Mouse (Mus musculus): ENCODE results near the gene Itga2b.

The Itga2b gene

DNA sequence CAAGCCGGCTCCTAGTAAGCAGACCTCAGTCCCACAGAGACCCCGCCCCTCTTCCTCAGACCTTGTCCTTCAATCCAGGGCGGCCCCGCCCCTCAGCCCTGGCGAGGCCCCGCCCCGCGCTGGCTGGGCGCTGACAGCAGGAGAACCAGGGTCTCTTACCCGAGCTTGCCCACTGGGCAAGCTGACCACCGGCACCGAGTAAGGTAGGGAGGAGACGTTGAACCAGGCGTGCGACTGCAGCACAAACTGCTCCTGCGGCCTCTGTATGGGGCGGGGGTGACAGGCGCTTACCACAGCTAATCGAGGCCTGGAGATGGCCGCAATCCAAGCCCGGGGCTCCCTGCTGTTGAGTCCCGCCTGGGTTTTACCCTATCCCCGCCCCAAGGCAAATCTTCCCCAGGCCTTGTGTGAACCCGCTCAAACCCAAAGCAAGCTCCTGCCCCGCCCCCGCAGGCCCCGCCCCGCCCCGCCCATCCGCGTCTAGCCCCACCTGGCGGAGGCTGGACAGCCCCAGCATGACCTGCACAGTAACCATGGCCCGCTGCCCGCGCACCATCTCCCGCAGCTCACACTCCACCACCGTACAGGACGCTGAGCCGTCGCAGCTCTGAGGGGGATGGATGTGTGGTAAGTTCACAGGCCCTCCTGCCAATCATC, 14.1 kb downstream of the Itga2b start:
- DNase-seq = peak; percentile 57 to 77

DNA sequence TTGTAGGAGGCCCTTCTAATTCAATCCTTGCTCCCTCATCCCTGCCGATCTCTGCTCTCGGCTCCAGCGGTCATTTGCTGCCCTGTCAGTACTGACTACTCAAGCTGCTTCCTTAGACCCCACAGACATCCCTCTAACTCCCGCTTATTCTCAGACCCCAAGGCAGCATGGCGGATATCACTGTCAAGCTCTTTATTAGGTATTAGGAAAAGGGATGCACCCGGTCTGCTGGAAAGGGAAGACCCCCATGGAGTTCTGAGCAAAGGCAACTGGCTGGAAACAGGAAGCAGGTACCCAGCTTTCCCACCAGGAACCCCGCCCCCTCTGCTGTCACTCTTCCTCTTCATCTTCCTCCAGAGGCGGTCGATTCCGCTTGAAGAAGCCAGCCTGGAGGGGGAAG, 16.8 kb downstream of the Itga2b start:
- DNase-seq = no peak

DNA sequence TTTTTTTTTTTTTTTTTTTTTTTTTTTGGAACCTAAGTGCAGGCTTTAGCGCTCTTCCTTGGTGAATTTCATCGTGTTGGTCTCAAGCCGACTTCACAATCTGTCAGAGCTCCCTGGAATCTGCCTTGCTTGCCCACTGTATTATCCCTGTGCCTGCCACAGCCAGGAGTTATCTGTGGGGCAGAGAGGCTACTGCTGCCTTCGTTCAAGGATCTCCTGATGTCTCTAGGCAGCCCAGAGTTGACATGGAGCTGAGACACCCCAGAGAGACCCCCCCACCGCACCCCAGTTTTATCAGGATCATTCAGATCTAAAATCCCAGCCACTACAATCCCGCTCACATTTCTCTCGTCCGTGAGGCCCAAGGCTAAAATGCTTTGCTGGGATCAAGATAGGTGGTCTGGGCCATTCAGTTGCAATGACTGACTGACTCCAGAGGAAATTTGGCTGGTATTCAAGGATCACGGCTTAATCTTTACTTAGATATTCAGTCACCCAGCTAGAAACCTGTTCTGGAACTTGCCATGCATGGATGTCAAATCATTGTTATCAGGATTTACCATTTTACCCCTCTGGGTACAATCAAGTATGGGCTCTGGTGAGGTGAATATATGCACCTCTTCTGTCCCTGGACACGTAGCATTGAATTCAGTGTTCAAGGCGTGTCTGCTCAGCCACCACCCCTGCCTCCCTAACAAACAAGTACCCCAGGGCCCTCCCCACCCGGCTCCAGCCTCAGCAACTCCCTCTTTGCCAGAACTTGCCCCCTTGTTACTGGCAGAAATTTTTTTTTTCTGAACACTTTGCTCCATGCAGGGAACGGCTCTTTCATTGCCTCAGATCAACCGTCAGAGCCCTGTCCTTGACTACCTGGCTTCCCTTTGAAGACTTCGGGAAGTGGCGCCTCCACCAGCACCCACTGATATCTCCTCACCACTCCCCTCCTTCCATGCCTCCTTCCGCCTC, 20.6 kb downstream of the Itga2b start:
- peak; percentile 48 to 60 for DNase-seq

DNA sequence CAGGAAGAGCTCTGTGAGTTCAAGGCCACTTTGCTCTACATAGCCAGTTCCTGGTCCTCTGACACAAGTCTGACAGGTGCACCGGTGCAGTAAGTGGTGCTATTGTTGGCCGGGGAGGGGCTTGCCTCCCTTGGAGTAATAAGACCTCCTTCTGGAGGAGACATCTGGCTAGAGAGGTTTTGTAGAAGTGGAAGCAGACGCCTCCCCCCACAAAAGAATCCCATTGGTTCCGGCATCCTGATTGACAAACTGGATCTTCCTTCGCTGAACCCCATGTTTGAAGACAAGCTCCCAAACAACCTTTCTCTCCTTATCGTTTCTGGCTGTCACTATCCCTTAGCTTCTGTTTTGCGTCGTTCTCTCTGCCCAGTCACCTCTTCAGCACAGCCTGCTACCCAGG, 21.6 kb downstream of the Itga2b start:
- peak in 1 of 2 experiments; percentile 21 for DNase-seq

DNA sequence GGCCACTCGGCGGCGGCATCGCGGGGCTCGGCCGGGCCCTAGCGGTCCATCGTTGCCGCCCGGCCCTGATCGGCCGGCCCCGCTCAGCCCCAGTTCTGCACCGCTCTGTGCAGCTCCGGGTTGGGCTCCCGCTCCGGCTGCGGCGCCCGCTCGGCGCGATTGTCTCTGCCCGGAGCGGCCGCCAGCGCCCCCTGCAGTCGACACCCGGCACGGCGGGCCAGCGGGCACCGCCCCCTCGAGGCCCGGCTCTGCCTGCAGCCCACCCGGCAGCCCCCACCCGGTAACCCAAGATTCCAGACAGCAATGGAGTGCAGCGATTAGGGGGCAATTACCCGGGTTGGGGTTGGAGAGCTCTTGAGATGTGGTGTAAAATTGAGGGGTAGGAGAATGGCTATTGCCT, 22.4 kb downstream of the Itga2b start, which contains the start of gene Fam171a2:
TSS of gene Fam171a2 (minus strand) at position 186 of the 400 bp plus-strand sequence.
- peak; percentile 85 to 88 for DNase-seq

DNA sequence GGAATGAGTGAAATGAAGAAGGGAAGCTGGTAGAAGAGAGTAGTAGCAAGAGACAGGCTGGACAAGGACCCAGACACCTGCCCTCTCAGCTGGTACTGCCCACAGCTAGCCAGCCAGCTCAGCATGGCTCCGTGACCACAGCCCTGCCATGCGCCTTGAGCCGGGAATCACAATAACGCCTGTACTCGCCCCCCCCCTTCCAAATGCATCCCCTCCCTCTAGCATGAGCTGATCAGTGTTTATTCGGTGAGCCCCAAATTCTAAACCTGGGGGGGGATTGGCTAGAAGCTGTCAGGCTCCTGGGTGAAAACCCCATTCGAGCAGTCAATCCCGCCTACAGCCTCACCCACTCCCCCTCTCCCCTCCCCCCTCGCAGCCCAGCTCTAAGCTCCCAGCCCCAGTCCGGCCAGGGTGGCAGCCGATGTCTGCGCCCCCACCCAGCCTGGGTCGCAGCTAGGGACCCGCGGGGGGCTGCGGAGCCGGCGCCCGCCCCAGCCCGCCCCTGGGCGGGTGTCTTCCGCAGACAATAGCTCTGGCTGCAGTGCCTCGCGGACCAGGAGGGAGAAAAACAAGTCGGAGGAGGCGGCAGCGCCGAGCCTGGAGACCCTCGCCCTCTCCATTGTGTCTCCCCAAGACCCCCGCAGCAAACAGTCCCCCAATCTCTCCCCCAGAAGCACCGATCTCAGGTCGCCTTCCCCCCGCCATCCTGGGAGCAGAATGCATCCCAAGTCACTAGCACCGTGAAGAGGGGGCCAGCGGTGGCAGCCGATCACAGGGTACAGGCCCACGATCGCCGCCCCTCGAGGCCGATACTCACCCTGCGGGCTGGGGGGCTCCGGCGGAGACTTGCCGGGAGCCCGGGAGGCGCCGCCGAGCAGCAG, 23.1 kb downstream of the Itga2b start:
- DNase-seq = peak; percentile 64 to 71

DNA sequence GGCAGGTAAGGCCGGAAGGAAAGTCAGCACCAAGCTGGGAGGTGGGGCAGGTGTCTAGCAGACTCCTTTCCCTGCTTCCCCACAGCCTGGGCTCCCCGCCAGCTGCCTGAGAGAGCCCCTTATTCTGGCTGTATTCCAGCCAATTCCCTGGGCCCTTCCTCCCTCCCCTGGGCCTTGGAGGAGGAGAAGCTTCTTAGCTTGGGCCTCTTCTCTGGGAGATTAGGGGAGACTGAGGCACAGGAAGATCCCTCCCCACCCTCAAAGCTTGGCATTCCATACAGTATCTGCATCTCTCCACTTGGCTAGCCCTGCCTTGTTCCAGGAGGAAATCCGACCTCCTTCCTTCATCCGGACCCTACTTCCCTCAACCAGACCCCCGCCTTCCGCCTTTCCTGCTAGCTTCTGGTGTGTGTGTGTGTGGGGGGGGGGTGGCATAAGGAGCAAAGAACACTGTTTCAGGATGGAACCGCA, 24.0 kb downstream of the Itga2b start:
- DNase-seq = peak; percentile 32 to 50

DNA sequence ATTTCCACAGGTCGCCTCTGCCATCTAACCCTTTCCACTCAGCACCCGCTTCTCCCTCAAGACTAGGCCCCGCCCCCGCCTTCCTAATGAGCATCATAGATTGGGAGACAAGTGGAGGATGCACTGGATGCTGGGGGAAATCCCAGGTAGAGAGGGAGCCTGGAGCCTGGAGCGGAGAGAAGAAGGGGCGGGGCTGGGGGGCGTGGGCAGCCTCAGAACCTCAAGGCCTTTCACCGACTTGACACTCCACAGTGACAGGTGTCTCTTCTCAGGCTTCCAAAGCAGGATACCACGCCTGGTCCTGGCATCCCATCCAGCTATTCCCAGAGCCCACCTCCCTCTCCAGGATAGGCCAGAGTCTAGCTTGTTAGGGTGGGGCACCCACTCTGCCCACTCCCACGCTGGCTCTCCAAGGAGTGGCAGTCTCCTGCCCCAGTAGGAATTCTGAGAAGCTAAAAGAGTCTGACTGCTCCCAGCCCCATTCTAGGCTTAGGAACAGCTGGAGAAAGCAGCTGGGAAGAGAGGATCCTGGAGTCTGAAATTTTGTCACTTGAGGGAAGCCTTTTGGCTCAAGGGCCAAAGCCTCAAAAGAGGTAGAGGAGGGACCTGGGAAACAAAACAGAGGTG, 24.5 kb downstream of the Itga2b start:
- DNase-seq = peak in 1 of 2 experiments; percentile 29

DNA sequence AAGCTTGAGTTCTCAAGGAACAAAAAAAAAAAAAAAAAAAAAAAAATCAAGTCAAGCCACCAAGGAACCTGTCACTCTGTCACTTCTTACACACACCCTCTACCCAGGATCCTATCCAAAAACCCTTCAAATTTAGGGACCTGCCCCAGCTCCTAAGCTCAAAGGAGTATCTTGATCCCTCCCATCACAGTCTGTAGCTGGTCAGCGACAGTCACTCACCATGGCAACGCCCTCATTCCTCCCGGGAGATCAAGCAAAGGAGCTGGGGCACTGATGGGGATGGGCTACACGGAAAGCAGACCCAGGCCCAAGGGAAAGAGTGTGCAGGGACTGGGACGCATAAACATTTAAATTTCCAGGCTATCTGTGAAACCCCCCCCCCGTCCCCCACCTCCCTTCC, 25.1 kb downstream of the Itga2b start:
- no peak for DNase-seq

DNA sequence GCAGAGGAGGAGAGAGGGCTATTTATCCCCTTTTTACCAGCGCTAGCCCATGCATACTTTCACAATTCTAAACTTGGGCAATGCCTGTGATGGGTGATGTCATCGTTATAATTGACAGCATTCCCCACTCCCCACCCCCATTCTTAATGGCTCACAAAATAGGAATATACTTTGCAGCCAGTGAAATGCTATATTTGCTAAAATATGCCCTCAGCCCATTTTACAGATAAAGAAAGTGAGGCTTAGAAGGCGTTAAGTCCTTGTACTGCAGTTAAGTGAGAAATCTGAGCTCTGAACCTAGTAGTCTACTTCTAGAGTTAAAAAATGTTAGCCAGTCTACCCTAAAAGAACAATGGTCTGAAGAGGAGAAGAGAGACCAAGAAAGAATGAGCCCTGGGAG, 25.6 kb downstream of the Itga2b start:
- no peak for DNase-seq

DNA sequence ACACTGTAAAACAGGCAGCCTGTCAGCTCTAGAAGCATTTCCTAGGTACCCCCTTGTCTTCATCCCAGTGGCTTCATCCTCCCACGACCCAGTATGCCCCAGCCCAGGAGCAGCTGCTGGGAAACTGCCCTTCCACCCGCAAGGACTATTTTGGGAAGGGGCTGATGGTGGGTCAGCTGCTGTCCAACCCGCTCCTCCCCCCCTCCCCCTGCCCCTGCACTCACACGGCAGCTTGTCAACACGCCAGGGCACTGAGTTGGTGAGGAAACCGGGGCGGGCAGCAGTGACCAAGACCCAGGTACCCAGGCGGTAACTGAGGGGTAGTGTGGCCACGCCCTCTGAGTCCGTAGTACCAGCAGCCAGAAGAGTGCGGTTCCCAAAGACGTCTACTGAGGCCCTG, 26.2 kb downstream of the Itga2b start:
- no peak for DNase-seq

DNA sequence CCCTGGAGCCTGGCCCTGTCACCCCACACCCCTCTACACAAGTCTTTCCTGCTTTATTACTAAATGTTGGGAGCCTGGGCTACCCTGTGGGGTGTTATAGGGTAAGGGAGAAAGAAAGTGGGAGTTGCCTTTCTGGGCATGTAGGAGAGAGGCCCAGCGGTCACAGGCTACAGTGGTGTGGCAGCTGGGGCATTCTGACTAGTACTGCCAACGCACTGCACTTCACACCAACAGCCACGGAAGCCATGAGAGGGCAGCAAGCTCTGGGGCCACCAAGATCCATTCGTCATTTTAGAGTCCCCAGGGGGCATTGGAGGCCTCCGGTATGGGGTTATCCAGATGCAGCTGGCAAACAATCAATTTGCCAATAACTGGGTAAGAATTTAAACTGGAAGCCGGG, 27.8 kb downstream of the Itga2b start:
- DNase-seq = no peak

DNA sequence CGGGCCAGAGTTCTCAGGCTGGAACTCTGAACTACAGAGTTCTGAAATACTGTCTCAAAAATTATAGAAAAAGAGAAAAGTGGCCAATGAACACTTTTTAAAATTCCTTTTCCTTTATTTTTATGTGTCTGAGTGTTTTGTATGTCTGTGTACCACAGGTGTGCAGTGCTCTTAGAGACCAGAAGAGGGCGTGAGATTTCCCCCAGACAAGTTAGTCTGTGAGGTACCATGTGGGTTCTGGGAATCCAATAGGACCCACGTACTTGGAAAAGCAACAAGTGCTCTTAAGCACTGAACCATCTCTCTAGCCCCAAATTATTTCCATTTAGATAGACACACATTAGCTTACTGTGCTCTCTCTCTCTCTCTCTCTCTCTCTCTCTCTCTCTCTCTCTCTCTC, 28.5 kb downstream of the Itga2b start:
- DNase-seq = no peak

DNA sequence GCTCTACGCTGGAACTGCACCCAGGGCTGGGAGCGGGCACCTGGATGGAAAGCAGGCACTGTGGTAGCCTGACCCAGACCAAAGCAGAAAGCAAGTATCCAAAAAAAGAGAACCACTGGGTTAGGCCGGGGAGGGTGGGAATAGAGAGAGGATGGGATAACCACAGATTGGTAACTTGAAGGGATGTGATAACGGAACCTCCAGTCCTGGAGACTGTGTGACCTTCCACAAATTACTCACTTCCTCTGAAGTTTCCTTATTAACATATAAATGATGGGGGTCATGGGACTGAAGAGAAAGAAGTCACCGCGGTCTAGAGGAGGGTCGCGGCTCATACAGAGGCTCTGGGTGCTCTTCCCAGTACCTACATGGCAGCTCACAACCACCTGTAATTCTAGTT, 29.7 kb downstream of the Itga2b start:
- DNase-seq = no peak

DNA sequence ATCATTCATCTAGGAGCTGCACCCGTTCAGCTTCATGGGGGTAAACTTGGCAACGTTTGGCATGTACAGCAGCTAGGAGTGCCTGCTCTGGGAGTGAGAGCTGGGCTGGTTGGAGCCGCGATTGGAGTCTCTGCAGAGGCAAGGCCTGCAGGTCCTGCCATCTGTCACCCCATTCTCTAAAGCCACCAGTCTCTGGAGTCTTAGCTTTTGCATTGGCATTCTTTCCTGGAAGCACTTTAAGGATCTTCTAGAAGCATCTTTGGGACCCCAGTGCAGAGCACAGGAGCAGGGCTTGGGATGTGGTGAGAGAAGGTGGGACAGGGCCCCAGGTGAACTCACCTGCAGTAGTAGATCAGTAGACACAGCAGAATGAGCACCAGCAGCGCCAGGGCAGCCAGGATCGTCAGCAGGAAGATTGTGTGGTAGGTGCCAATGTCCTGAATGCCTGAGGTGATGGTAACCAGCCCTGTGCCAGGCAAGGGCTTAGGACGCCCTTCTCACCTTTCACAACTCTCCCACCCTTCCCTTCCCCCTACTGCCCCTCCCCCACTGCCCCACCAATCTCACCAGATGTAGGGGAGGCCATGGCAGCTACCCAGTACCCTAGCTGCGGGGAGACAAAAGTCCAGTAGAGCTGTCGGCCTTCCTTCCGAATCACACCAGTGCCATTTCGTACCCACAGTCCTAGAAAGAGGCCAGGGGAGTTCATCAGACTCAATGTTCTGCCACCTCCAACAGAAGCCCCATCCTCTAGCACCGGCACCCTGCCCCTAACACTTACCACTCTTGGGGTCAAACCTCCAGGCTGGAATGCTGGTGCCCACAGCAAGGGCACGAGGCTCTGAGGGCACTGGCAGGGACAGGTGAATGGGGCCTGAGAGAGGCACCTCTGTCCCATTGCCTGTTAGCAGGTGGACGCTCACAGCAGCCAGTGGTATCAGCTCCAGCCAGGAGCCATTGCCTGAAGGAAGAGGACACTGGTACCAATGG, 30.5 kb downstream of the Itga2b start:
- peak; percentile 67 to 74 for DNase-seq

DNA sequence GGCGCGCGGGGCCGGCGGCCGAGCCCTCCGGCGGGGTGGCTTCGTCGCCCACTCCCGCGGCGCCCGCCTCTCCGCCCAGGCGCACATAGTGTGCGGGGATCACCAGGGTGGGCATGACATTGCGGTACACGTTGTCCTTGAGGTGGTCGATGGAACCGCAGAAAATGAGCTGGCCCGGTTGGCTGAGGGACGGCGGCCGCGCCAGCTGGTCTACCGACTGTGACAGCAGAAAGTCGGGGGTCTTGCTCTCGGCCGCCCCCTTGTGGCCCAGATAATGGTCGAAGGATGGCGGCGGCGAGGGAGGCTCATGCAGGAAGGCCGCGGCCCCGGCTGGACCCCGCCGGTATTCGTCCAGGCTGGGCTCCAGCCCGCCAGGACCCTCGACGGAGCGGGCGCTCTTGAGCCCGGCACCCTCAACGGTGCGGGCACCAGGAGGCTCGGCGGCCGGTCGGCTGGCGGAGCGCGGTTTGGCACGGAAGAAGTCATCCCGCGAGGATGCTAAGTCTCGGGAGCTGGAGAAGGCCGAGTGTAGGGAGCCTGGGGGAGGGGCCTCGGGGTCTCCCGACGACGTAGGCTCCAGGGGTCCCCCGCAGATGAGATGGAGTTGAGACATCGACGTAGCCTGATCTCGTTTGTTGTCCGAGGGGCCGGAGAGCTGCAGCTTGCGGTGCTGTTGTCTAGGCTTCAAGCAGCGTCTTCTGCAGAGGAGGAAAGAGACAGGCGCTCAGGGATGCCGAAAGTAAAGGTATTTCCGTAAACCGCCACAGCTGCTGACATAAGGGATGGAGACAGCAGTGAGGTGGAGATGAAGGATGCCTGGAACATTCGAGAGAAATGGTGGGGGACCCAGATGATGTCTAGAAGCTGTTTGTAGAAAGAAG, 31.5 kb downstream of the Itga2b start:
- peak; percentile 86 to 87 for DNase-seq

DNA sequence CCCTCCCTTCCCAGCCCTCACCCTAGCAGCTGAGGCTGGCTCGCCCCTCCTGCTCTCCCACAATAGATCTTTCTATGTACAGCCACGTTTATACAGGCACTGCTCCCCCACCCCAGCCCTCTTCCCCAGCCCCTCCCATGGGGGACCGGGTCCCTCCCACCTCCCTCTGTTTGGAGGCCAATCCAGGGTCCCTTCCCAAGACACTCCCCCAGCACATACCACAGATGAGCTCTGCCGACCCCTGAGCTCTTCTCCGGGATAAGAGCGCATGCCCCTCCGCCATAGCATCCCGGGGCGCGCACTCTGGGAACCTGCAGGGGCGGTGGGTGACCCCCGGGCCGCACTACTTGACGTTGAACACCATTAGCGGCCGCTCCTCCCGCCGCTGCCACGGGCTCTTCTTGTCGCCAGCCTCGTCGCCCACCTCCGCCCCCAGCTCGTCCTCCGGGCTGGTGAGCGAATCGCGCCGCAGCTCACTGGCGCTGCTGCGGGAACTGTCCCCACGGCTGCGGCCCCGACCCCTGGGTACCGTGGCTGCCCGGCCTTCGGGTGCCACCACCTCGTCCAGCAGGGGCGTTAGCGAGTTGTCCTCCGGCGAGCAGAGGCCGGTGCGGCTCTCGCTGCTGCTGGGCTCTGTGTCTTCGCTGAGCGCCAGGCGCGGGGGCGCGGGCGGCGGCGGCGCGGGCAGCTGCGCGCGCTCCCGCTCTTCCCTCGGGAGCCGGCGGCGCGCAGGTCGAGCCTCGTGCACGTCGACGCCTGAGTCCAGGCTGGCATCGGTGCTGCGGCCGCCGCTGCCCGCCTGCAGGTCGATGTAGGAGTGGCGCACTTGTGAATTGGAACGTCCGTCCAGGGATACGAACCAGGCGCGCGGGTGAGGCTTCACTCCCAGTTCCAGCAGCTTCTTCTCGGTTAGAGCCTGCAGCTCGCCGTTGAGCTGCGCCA, 32.5 kb downstream of the Itga2b start:
- peak; percentile 51 to 58 for DNase-seq

DNA sequence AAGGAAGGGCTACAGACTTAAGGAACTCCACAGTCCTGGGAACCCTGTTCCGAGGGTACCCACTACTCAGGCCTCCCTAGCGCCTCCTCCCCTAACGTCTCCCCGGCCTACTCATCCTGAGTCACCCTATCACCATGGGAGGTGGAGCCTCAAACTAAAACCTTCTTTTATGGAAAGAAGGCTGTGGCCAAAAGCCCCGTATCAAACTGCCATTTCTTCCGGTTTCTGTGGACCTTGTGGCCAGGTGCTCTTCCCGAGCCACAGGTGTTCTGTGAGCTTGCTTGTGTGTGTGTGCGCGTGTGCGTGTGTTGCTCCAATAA, 33.5 kb downstream of the Itga2b start:
- DNase-seq = no peak
